Mouse (Mus musculus) layer of hippocampus, adult 18-20 months (tissue): ENCODE measurements around the gene Pinlyp. TPM values are rescaled to one million over a fixed set of nuclear protein-coding genes. Genes with fewer than 3 reads are reported as not detected.

Source experiments
- total RNA-seq, 2 experiments: library from RNA; stranded (reverse); gene quantifications; 2 replicates each; pipeline ENCODE4 v1.2.3; 2021

Pinlyp gene
- total RNA-seq, 2 experiments from 2014 or later: not detected

Other genes starting within 250 kb of the Pinlyp start
- gene Zfp61, start 244.9 kb downstream of the Pinlyp start, total RNA-seq: 10 to 100 TPM; 19.8 to 24.9 TPM
- gene Zfp94, start 229.5 kb downstream of the Pinlyp start, total RNA-seq: 10 to 100 TPM; 12.1 to 12.7 TPM
- gene Tescl, start 212.2 kb downstream of the Pinlyp start, total RNA-seq: not detected
- not detected for gene Lypd5, start 196.9 kb downstream of the Pinlyp start, total RNA-seq
- gene Kcnn4, start 175.9 kb downstream of the Pinlyp start, total RNA-seq: under 1 TPM; 0.36 to 0.72 TPM
- gene Smg9, start 146.5 kb downstream of the Pinlyp start, total RNA-seq: 10 to 100 TPM; 33.2 to 34.8 TPM
- gene Irgc1, start 93.8 kb downstream of the Pinlyp start, total RNA-seq: not detected
- under 1 TPM; 0.54 to 0.91 TPM for gene Plaur, start 83.6 kb downstream of the Pinlyp start, total RNA-seq
- 100 to 1,000 TPM; 136 to 141 TPM for gene Cadm4, start 64.1 kb downstream of the Pinlyp start, total RNA-seq
- 10 to 100 TPM; 40.0 to 45.4 TPM for gene Zfp428, start 39.1 kb downstream of the Pinlyp start, total RNA-seq
- gene AC161166.1, start 33.7 kb downstream of the Pinlyp start, total RNA-seq: not detected
- 10 to 100 TPM; 62.1 to 63.3 TPM for gene Irgq, start 15.4 kb downstream of the Pinlyp start, total RNA-seq
- 10 to 100 TPM; 36.8 to 43.4 TPM for gene Xrcc1, start 171 bp upstream of the Pinlyp start, total RNA-seq
- gene Ethe1, start 41.4 kb upstream of the Pinlyp start, total RNA-seq: 10 to 100 TPM; 11.8 to 13.3 TPM
- 1 to 10 TPM; 5.7 TPM for gene Zfp575, start 41.5 kb upstream of the Pinlyp start, total RNA-seq
- under 1 TPM; 0.17 to 0.63 TPM for gene Phldb3, start 64.6 kb upstream of the Pinlyp start, total RNA-seq
- gene Lypd3, start 90.4 kb upstream of the Pinlyp start, total RNA-seq: 1 to 10 TPM in 1 of 2 experiments, under 1 TPM in 1; 0.57 to 1.3 TPM
- not detected for gene Tex101, start 130.6 kb upstream of the Pinlyp start, total RNA-seq
- not detected for gene BC049730, start 163.1 kb upstream of the Pinlyp start, total RNA-seq
- gene Gm4763, start 180.8 kb upstream of the Pinlyp start, total RNA-seq: not detected
- gene Cd177, start 214.2 kb upstream of the Pinlyp start, total RNA-seq: under 1 TPM; 0.13 to 0.15 TPM
- gene Ceacam10, start 231.1 kb upstream of the Pinlyp start, total RNA-seq: not detected